Mouse (Mus musculus) testis, adult 2 months (tissue): ENCODE measurements around the gene Shf. TPM values are rescaled to one million over a fixed set of nuclear protein-coding genes. Genes with fewer than 3 reads are reported as not detected.

Experiments
- H3K27ac ChIP-seq: fragments of 200-500 bp; 2 replicates; pipeline ENCODE4 v1.5.1; 2012; ENCODE audit warnings: low read depth, low read length; ENCODE audit not compliant: control insufficient read depth, insufficient read depth
- H3K27me3 ChIP-seq: fragments of 200-500 bp; 2 replicates; pipeline ENCODE4 v1.6.1; 2012; ENCODE audit warnings: mild to moderate bottlenecking, low read length, moderate library complexity; ENCODE audit not compliant: control insufficient read depth, insufficient read depth
- H3K36me3 ChIP-seq: fragments of 200-500 bp; 2 replicates; pipeline ENCODE4 v1.6.1; 2012; ENCODE audit warnings: mild to moderate bottlenecking, low read length; ENCODE audit not compliant: control insufficient read depth, insufficient read depth
- H3K4me1 ChIP-seq: fragments of 200-500 bp; 2 replicates; pipeline ENCODE4 v1.6.1; 2012; ENCODE audit warnings: low read length; ENCODE audit not compliant: control insufficient read depth, insufficient read depth
- H3K4me3 ChIP-seq: fragments of 200-500 bp; 2 replicates; pipeline ENCODE4 v1.5.1; 2012; ENCODE audit warnings: low read depth, mild to moderate bottlenecking, low read length, moderate library complexity, mixed read lengths; ENCODE audit not compliant: control insufficient read depth
- CTCF ChIP-seq: fragments of 200-500 bp; IDR thresholded peaks from 2 replicates; pipeline ENCODE4 v1.5.1; 2012; ENCODE audit warnings: low read depth, mild to moderate bottlenecking, inconsistent platforms, low read length, moderate library complexity; ENCODE audit not compliant: control insufficient read depth, insufficient read depth, insufficient replicate concordance
- POLR2A ChIP-seq: fragments of 200-500 bp; IDR thresholded peaks from 2 replicates; pipeline ENCODE4 v1.6.1; 2012; ENCODE audit warnings: low read depth, mild to moderate bottlenecking, inconsistent platforms, low read length, moderate library complexity; ENCODE audit not compliant: control insufficient read depth
- polyA plus RNA-seq: library from polyadenylated mRNA; depleted of rRNA; stranded (reverse); fragments of >200 nt; gene quantifications from 2 replicates; pipeline ENCODE4 v1.2.3, GENCODE M21; 2012

Shf gene
- polyA plus RNA-seq, 1 experiment = 16.7 TPM

DNA sequence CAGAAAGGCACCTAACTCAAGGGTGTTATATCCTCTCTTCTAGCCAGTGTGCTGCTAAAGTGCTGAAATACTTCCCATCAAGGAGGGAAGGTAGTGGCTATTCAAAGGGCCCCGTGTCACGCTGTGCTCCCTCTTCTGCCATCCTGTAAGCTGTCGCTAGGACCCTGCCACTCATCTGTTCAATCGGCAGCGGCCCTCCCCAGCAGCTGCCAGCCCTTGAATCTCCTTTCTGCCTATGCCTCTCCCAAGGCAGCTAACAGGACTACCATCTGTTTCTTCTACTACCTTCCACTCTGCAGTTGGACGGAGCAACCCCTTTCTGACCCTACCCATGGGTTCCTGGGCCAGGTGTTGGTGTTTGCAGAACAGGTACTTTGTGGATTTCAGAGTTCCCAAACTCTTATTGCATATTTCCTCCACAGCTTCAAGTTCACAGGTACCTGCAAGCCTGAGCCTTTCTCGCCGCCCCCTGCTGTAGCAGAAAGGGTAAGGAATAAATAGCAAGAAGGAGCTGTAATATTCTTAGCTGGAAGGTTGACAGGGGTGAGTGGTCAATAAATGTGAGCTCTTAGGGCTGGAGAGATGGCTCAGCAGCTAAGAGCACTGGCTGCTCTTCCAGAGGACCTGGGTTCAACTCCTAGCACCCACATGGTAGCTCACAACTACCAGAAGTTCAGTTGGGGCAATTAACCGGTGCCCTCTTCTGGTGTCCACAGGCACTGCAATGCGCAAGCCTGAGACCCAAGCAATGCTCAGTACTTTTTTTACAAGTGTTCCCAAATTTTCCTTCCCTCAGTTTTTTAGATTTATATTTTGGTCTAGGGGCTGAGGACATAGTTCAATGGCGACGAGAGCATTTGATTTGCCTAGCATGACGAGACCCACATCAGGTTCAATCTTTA, 6.1 kb downstream of the Shf start:
- Histone ChIP-seq H3K4me3 (no peak overlapping the region), H3K27me3 (no peaks in the 10 kb centered on the region), H3K4me1 (peaks cover 5% of the 10 kb centered on the region), H3K36me3 (no peaks in the 10 kb centered on the region), H3K27ac (no peak overlapping the region)
- TF ChIP-seq CTCF = no peak
- no peak for TF ChIP-seq POLR2A

GRCm38 (mm10) chr2:122361868-122362621, 6.9 kb downstream of the Shf start:
- no peaks in the 10 kb centered on the region for H3K27me3 ChIP-seq
- TF ChIP-seq CTCF (no peak), POLR2A (no peak)
- no peaks in the 10 kb centered on the region for H3K4me1 ChIP-seq
- H3K36me3 ChIP-seq = no peaks in the 10 kb centered on the region
- no peak overlapping the region for H3K4me3 ChIP-seq
- no peak overlapping the region for H3K27ac ChIP-seq

DNA sequence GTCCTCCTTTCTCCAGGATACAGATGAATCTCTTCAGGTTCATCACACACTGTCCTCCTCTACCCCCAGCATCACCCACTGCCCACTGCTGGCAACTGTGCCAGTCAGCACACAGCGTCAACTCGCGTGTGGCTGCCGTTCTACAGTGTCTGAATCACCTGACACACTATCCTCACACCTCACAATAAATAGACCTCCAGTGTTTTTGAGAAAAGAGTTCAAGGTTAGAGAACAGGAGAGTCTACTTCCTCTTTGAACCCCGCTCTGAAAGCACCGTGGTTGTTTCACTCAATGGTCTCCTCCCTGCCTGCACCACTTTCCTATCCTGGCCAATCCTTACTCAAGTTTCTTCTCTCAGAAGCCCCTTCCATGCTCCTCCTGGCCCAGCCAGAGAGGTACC, 7.8 kb downstream of the Shf start:
- Histone ChIP-seq H3K36me3 (no peaks in the 10 kb centered on the region), H3K4me3 (no peak overlapping the region), H3K27me3 (no peaks in the 10 kb centered on the region), H3K27ac (no peak overlapping the region), H3K4me1 (no peaks in the 10 kb centered on the region)
- no peak for TF ChIP-seq POLR2A
- no peak for TF ChIP-seq CTCF

GRCm38 (mm10) chr2:122360310-122360709, 8.7 kb downstream of the Shf start:
- no peaks in the 10 kb centered on the region for H3K36me3 ChIP-seq

DNA sequence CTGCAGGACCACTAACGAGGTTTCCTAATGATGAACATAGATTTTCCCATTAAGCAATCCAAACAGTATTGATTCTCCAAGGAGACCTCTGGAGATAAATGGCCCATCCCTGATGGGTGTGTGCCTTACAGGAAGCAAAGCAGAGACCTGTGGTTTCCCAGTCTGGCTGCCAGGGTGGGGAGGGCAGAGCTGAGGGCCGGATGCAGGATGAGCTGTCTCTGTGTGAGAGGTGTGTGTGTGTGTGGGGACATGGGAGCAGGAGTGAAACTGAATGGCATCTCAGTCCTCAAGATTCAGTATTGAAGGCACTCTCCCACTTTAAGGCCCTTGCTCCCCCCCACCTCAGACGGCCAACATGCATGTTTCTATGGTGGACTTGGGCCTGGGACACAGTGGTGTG, 12.8 kb downstream of the Shf start:
- no peak overlapping the region for H3K27ac ChIP-seq
- no peak overlapping the region for H3K4me3 ChIP-seq
- H3K27me3 ChIP-seq = no peaks in the 10 kb centered on the region
- TF ChIP-seq POLR2A (no peak), CTCF (no peak)
- H3K36me3 ChIP-seq = no peaks in the 10 kb centered on the region
- no peaks in the 10 kb centered on the region for H3K4me1 ChIP-seq

More at GRCm38 (mm10) chr2:122360310-122360709, 8.7 kb downstream of the Shf start:
- TF ChIP-seq POLR2A = no peak
- Histone ChIP-seq H3K4me1 (no peaks in the 10 kb centered on the region), H3K4me3 (no peak overlapping the region), H3K27ac (no peak overlapping the region), H3K27me3 (no peaks in the 10 kb centered on the region)

DNA sequence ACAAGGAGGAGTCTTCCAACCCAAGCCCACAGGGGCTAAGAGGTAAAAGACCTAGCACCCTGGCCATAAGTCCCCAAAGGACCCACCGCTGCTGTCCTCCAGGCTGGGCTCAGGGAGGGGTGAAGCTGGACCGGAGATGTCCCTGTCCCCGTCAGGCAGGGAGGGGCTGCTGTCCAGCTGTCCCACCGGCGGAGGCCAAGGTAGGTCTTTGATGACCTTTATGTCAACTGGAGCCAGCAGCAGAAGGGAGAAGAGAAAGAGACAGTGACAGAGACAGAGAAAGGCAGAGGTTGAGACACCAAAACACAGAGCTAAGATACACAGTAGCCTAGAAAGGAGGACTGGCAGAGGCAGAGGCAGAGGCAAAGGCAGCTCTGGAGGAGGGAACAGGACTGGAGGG, 13.6 kb downstream of the Shf start:
- Histone ChIP-seq H3K4me1 (no peaks in the 10 kb centered on the region), H3K27me3 (no peaks in the 10 kb centered on the region), H3K36me3 (no peaks in the 10 kb centered on the region), H3K4me3 (no peak overlapping the region), H3K27ac (no peak overlapping the region)
- TF ChIP-seq CTCF = no peak
- TF ChIP-seq POLR2A = no peak

DNA sequence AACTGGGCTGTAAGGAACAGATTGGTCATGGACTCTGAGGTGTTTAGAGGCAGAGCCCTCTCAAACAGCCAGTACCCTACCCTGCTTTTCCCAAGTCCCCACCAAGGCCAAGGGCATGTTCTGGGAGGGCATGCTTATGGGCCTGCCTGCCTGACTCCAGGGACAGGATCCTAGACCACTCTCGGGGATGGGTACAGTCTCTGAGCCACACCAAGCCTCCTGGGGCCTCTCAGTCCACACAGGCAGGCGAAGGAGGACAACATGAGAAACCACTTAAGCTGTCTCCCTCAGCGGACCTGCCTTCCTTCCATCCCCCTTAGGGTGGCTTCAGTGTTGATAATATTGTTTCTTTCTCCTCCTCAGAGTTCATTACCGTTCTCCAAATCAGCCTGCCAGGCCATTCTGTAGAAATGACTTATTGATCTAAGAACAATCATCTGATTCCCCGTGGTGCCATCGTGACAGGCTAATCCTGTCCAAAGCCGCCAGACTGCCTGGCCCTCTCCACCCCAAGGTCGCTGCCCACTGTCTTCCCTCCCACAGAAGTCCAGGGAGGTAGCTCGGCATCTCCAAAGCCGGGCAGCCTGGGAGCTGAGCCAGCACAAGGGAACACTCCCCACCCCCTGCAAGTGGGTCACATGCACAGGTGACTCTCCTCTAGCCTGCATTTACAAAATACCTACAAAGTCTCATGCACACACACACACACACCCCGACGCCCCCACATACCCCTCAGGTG, 14.6 kb downstream of the Shf start:
- Histone ChIP-seq H3K27ac (no peak overlapping the region), H3K27me3 (no peaks in the 10 kb centered on the region), H3K4me3 (no peak overlapping the region), H3K36me3 (no peaks in the 10 kb centered on the region), H3K4me1 (peaks cover 4% of the 10 kb centered on the region)
- TF ChIP-seq CTCF (no peak), POLR2A (no peak)
